Mouse (Mus musculus): ENCODE results near the gene Spata5. TPM values are rescaled to one million over a fixed set of nuclear protein-coding genes. Genes with fewer than 3 reads are reported as not detected.
A peak's percentile ranks its signal among the peaks of the same experiment; 100 is the strongest.
"Not testable (repeated sequence)": the region's sequence is repeated elsewhere in the genome, so short reads cannot be mapped to it uniquely, and the experiment has no call there.

Gene Spata5
- polyA plus RNA-seq, 1 experiment from 2014 or later, result 56.2 TPM

DNA sequence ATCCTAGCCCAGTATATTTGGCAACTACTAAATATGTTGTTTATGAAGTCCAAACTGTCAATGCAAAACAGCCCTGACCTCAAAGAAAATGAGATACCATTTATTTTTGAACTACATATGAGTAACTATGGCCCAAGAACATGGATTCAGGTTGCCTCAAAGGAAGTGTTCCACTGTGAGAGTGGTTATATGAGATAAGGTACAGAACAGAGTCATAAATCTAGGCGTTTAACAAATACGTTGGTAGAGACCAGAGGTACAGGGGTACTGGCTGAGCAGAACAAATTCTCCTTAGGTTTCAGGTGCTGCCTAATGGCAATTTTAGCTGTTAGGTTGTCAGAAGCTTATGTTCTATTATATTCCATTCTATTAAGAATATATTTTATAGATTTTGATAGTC is 67.9 kb downstream of the Spata5 start:
- Histone ChIP-seq H3K27ac (no peak overlapping the region), H3K27me3 (ENCODE audit: poor library complexity, severe bottlenecking) (no peaks in the 10 kb centered on the region), H3K4me3 (no peak overlapping the region), H3K36me3 (replicated peaks) (0 out of 2 replicates have a peak, but pooled peaks cover 3% of the 10 kb centered on the region), H3K9me3 (no peaks in the 10 kb centered on the region), H3K4me1 (peaks cover 9% of the 10 kb centered on the region)
- WGBS, result 91% methylated on average over 2 of the region's 2 CpGs
- no peak for DNase-seq (ENCODE audit: extremely low spot score, low spot score)

DNA sequence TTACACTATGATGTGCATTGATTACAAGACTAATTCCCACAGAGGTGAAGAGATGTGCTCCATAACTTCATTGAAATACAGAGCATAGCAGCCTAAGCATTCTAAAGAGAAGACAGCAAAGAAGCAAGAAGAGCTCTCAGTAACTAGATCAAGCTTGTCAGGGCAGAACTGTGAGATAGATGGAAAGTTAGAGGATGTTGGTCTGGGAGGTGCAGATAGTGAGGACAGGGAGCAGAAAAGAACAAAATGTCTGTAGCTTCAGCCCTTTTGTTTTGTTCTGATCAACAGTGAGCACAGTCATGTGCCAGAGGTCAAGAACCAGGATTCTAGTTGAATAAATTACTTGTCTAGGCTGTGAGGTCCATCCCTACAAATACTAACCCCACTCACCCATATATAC is 68.5 kb downstream of the Spata5 start:
- DNase-seq (ENCODE audit: extremely low spot score, low spot score), result no peak
- Histone ChIP-seq H3K27ac (no peak overlapping the region), H3K4me3 (no peak overlapping the region), H3K27me3 (ENCODE audit: poor library complexity, severe bottlenecking) (no peaks in the 10 kb centered on the region), H3K9me3 (no peaks in the 10 kb centered on the region), H3K36me3 (replicated peaks) (0 out of 2 replicates have a peak, but pooled peaks cover 3% of the 10 kb centered on the region), H3K4me1 (peaks cover 9% of the 10 kb centered on the region)

DNA sequence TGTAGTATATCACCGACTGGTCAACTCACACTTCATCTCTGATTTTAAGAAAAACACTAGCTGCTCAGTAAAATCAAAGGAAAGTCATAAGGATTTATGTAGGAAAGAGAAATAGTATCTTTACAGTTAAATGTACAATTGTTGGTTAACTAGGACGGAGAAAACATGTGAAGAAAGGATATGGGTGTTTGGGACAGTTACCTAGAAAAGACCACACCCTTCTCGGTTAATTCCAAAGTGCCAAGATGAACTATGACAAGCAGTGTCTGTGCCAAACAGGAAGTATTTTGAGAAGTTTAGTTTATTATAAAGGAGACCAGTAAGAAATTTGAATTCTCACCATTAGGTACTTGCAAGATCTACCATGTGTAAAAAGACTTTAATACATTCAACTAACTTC is 70.3 kb downstream of the Spata5 start:
- WGBS, result 92% methylated on average over 3 of the region's 3 CpGs
- H3K4me3 ChIP-seq, result no peak overlapping the region
- DNase-seq (ENCODE audit: extremely low spot score, low spot score), result no peak
- H3K36me3 ChIP-seq (replicated peaks), result no peaks in the 10 kb centered on the region
- no peaks in the 10 kb centered on the region for H3K9me3 ChIP-seq
- no peaks in the 10 kb centered on the region for H3K27me3 ChIP-seq (ENCODE audit: poor library complexity, severe bottlenecking)
- H3K4me1 ChIP-seq, result peaks cover 9% of the 10 kb centered on the region
- no peak overlapping the region for H3K27ac ChIP-seq

DNA sequence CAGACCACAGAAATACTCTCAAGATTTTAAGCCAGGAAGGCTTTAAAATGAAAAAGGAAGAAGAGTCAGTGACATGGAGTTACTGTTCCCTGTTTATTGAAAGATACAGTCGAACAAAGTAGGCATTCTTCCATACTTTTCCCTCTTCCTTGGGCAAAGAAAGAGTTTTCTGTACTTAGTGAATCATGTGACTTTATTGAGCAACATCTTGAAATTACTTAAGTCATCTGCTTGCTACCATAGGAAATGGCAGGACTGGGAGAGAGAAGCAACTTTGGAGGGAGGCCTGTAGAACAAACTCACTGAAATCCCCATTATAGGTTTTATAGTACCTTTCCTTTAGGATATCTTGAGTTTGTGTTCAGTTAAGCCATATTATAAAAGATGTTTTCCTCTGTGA is 81.2 kb downstream of the Spata5 start:
- no peak for DNase-seq (ENCODE audit: extremely low spot score, low spot score)
- 81% methylated on average over 1 of the region's 1 CpGs for WGBS
- H3K4me1 ChIP-seq, result no peaks in the 10 kb centered on the region
- H3K9me3 ChIP-seq, result no peaks in the 10 kb centered on the region
- no peak overlapping the region for H3K27ac ChIP-seq
- no peak overlapping the region for H3K4me3 ChIP-seq
- no peaks in the 10 kb centered on the region for H3K27me3 ChIP-seq (ENCODE audit: poor library complexity, severe bottlenecking)
- H3K36me3 ChIP-seq (replicated peaks), result no peaks in the 10 kb centered on the region

DNA sequence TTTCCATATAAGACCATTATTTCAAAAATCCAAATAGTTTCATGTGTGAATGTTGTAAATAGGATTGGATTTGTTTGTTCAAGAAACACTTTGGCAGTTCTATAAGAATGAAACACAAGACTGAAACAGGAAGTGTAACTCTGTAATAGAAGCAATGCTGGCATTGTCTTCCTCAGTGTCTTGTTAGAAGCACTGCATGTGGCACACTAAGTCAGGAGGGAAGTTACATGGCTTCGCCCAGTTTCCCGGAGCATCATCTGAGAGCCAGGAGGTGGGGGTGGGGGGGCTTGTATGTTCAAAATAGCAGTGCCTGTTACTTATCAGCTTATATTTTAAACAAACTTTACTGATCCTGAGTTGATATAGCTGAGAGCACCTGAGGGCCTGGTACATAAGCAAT is 82.9 kb downstream of the Spata5 start:
- Histone ChIP-seq H3K36me3 (replicated peaks) (no peaks in the 10 kb centered on the region), H3K4me1 (no peaks in the 10 kb centered on the region), H3K27ac (no peak overlapping the region), H3K27me3 (ENCODE audit: poor library complexity, severe bottlenecking) (no peaks in the 10 kb centered on the region), H3K4me3 (no peak overlapping the region), H3K9me3 (no peaks in the 10 kb centered on the region)
- WGBS, result 68% methylated on average over 2 of the region's 2 CpGs
- no peak for DNase-seq (ENCODE audit: extremely low spot score, low spot score)

DNA sequence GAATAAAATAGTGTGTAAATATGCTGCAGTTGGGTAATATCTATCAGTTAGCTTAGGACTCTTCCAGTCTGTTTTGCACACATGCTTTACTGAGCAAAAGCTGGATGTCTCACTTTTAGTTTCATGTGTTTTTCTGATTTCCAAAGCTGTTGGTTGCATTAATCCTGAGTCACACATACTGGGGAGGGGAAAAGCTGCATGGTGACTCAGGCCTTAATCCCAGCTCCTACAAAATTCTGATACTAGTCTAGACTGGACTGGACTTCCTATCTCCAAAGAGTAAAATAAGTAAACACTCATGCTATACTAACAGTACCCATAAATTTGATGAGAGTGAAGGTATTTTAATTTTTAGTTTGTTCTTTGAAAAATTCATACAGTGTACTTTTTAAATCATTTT is 84.2 kb downstream of the Spata5 start:
- H3K9me3 ChIP-seq, result no peaks in the 10 kb centered on the region
- H3K36me3 ChIP-seq (replicated peaks), result 0 out of 2 replicates have a peak, but pooled peaks cover 2% of the 10 kb centered on the region
- H3K27ac ChIP-seq, result no peak overlapping the region
- DNase-seq (ENCODE audit: extremely low spot score, low spot score), result no peak
- H3K27me3 ChIP-seq (ENCODE audit: poor library complexity, severe bottlenecking), result no peaks in the 10 kb centered on the region
- no peaks in the 10 kb centered on the region for H3K4me1 ChIP-seq
- no peak overlapping the region for H3K4me3 ChIP-seq

DNA sequence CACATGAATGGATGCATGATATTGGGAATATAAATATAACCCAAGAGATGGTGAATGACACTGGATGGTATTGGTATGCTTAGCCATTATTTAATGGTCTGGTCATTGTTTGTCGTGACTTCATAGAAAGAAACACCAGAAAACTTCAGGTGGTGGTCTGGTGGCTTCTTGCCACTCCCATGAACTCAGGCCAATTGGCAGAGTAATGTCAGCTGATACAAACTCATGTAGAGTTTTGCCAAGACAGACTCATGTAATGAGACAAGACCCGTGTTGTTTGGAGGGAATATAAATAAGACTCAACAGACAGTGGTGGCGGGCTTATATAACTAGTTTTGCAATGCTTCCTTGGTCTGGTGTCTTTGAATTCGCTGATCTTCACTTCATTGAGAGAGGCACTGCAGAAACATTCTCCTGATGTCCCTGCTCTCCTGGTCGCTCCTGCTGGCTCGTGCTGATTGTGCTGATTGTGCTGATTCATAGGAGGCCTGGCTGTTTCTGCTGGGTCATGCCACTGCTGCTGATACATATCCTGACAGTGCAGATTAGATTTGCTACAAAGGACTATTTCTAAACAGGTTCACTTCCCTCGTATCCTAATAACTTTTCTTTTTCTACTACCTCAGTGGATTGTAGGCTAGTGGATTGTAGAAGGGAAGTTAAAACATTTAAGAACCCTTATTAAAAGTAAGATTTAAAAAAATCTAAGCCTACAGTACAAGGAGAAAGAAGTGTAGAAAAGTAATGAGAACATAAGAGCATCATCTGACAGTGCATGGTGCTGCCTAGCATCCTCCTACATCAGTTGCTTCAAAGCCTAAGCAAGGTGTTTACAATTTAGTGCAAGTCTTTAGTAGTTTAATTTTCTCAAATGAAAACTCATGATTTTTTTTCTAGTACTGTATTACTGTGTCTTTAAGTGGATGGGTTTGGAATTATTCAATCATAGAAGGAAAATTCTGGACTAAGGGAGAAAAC is 90.6 kb downstream of the Spata5 start:
- no peak for DNase-seq (ENCODE audit: extremely low spot score, low spot score)

DNA sequence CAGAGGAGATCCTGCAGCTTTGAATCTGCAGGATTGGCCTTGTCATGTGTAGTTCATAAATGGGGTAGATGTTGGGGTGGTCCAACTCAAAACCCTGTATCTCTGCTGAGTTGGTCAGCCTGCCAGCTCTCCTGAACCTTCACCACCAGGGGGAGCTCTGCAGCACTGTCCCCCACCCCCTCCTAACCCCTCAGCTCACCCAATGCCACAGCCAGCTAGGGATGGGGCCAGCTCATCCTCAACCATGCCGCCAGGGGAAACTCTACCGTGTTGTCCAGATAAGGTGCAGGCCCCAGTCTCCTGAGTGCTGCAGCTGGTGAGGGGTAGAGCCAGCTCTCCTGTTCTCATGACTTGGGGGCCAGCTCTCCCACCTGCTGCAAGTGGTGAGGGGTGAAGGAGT is 95.8 kb downstream of the Spata5 start:
- Histone ChIP-seq H3K4me1 (peaks cover 6% of the 10 kb centered on the region), H3K27me3 (ENCODE audit: poor library complexity, severe bottlenecking) (no peaks in the 10 kb centered on the region), H3K4me3 (no peak overlapping the region), H3K36me3 (replicated peaks) (no peaks in the 10 kb centered on the region), H3K9me3 (no peaks in the 10 kb centered on the region), H3K27ac (0 out of 2 replicates have a peak overlapping the region, but pooled peaks have one; percentile 44)
- peak; percentile 47 for DNase-seq (ENCODE audit: extremely low spot score, low spot score)
- WGBS, result 38% methylated on average over 2 of the region's 2 CpGs

More for the DNA sequence above, 90.6 kb downstream of the Spata5 start:
- 85% methylated on average over 7 of the region's 7 CpGs for WGBS
- H3K4me1 ChIP-seq, result no peaks in the 10 kb centered on the region
- no peaks in the 10 kb centered on the region for H3K27me3 ChIP-seq (ENCODE audit: poor library complexity, severe bottlenecking)
- 0 out of 2 replicates have a peak, but pooled peaks cover 2% of the 10 kb centered on the region for H3K36me3 ChIP-seq (replicated peaks)
- no peak overlapping the region for H3K27ac ChIP-seq
- H3K9me3 ChIP-seq, result no peaks in the 10 kb centered on the region
- no peak overlapping the region for H3K4me3 ChIP-seq

DNA sequence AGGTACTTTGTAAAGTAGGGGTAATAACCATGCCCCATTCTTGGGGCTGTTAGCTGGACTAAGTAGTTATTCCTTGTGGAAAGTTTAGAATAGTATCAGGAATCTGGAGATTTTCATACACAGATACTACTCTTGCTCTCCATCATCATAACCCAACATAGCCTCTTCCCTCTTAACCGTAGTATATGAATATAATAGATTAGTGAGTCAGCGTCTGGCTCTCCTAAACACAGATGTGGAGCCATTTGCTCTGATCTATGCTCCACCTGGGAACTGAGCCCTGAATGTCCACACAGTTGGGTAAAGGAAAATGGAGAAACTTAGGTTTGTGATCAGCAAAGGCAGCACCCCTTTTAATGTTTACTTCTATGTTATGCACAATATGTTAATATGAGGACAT is 96.7 kb downstream of the Spata5 start:
- WGBS, result 95% methylated on average over 2 of the region's 2 CpGs
- Histone ChIP-seq H3K27ac (no peak overlapping the region), H3K4me3 (no peak overlapping the region), H3K36me3 (replicated peaks) (no peaks in the 10 kb centered on the region), H3K27me3 (ENCODE audit: poor library complexity, severe bottlenecking) (no peaks in the 10 kb centered on the region), H3K4me1 (peaks cover 12% of the 10 kb centered on the region), H3K9me3 (no peaks in the 10 kb centered on the region)
- DNase-seq (ENCODE audit: extremely low spot score, low spot score), result no peak

DNA sequence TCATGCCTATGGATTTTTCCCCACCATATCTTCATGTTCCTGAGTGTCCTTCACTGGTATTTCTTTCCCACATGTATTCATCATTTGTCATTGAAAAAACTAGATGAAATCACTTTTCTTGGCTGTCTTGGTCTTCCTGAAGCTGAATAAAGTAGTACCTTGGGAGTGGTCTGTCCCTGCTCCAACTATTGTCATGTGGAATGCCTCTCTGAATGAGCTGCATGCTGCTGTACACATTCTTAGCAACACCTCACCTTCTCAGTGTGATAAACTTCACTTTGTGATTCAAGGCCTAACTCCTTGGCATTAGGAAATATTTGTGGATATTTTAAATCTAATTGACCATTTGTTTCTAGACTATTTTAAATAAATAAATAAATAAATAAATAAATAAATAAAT is 98.9 kb downstream of the Spata5 start:
- DNase-seq (ENCODE audit: extremely low spot score, low spot score), result no peak
- no peaks in the 10 kb centered on the region for H3K27me3 ChIP-seq (ENCODE audit: poor library complexity, severe bottlenecking)

DNA sequence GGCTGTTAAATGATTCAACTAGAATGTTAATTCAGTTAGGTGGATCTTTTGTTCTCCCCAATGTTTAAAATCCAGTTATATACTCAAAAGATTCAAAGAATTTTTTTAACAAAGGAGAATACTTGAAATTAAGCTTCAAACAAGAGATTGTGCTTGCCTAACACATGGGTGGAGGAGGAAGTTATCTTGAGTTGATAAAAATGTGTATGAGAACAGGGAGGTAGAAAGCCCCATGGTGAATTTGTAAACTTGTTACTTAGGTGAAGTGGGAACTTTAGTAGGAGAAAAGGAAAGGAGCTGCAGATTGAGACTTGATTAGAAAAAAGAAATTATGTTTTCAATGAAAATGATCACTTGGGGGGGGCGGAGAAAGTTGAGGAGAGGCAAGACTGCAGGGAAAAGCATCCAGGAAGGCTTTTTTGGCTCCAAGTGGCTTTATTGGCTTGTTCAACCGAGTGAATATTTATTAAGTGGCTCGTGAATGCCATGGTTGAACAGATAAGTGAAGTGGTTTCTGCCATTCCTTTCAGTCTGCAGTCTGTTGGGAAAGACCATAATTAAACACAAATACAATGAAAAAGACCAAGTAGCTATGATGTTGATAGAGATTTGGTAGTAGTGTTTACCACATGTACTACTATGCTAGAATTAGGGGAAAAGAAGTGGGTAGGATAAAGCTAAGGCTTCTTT is 100.8 kb downstream of the Spata5 start:
- peaks cover 12% of the 10 kb centered on the region for H3K4me1 ChIP-seq
- H3K9me3 ChIP-seq, result no peaks in the 10 kb centered on the region
- no peak for DNase-seq (ENCODE audit: extremely low spot score, low spot score)
- 83% methylated on average over 3 of the region's 3 CpGs for WGBS
- H3K27ac ChIP-seq, result no peak overlapping the region; the same call in 1 of the 2 replicates
- H3K4me3 ChIP-seq, result no peak overlapping the region
- no peaks in the 10 kb centered on the region for H3K27me3 ChIP-seq (ENCODE audit: poor library complexity, severe bottlenecking)
- no peaks in the 10 kb centered on the region for H3K36me3 ChIP-seq (replicated peaks)

More for the DNA sequence above, 98.9 kb downstream of the Spata5 start:
- Histone ChIP-seq H3K9me3 (no peaks in the 10 kb centered on the region), H3K4me1 (peaks cover 12% of the 10 kb centered on the region), H3K4me3 (no peak overlapping the region), H3K36me3 (replicated peaks) (no peaks in the 10 kb centered on the region), H3K27ac (no peak overlapping the region)

DNA sequence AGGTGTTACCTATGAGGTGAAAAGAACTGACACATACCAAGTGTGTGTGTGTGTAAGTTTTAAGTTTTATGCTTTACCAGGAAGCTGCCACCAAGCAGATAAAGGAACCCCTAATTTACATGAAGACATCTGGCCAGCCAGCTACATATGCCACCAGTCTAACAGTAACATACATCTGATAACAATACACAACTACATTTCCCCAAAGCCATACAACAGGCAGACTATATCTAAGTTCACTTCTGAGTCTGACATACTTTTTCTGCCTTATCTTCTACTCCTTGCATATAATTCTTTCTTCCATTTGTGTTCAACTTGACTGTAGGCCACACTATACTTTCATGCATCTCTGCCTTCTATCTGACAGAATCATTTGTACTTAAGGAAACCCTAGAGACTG is 112.4 kb downstream of the Spata5 start:
- peaks cover 7% of the 10 kb centered on the region; the same call in 1 of the 2 replicates for H3K9me3 ChIP-seq
- no peak overlapping the region for H3K4me3 ChIP-seq
- no peak for DNase-seq (ENCODE audit: extremely low spot score, low spot score)
- no peaks in the 10 kb centered on the region for H3K4me1 ChIP-seq
- no peak overlapping the region for H3K27ac ChIP-seq
- no peaks in the 10 kb centered on the region for H3K27me3 ChIP-seq (ENCODE audit: poor library complexity, severe bottlenecking)
- peaks cover 40% of the 10 kb centered on the region for H3K36me3 ChIP-seq (replicated peaks)

DNA sequence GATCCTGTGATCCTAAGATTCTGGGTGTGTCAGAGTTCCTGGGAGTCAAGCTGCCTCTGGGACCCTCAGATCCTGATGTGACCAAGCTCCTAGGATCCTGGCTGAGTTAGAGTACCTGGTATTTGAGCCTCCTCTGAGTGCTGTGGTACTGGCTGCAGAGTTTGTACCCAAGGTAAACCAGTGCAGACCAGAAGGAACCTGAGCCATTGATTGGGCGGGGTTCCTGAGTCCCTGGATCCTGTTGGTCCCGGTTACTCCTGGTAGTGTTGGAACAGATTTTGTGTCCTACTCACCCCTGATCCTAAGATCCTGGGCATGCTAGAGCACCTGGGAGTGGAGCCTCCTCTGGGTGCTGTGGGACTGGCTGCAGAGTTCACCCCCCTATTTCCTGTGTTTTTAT is 121.0 kb downstream of the Spata5 start:
- H3K36me3 ChIP-seq (replicated peaks), result peaks cover 39% of the 10 kb centered on the region
- DNase-seq (ENCODE audit: extremely low spot score, low spot score); H3K27ac ChIP-seq; H3K4me1 ChIP-seq; H3K4me3 ChIP-seq; H3K27me3 ChIP-seq (ENCODE audit: poor library complexity, severe bottlenecking): not testable (repeated sequence)
- H3K9me3 ChIP-seq, result peaks cover 32% of the 10 kb centered on the region; the same call in 1 of the 2 replicates
- 94% methylated on average over 2 of the region's 2 CpGs for WGBS

Data from forebrain, embryonic 10.5 days (tissue).